Comparison of ENCODE assay signal across 8 mouse cellular contexts in the genomic region with DNA sequence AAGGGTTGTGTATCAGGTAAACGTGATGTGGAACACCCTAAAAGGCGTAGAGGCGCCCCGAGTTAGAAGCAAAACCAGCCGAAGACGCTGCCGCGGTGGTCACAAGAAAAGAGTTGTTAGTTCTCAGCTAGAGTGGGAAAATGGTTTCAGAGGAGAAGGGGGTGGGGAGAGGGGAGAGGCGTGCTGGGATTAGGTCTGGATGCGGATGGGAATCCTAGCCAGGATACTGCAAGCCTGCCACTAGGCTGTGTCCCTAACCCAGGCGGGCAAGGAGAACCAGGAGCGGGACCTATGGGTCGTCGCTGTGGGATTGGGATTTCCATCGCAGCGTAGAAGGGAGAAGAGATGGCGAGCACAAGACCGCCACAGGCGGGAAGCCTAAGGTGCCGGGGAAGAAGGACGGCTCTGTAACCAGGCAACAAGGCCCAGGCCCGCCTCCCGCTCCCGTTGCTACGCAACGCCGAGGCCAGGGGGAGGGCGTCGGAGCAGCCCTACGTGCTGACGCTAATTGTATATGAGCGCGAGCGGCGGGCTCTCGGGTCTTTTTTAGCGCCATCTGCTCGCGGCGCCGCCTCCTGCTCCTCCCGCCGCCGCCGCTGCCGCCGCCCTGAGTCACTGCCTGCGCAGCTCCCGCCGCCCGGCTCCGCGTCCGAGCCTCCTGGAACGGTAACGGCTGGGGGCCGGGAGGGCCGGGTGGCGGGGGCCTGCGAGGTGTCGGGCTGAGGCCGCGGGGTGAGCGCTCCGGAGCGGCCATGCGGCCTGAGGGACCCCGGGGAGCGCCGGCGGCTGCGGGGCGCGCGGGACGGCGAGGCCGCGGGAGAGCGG. TPM values are rescaled to one million over a fixed set of nuclear protein-coding genes. Genes with fewer than 3 reads are reported as not detected.
DNase-seq lines count a peak whose midpoint lies in the region; ATAC-seq and TF ChIP-seq lines count a peak whose summit lies in the region.

Gene Nap1l1, plus strand, starts transcription at position 538 of the 825 bp plus-strand sequence.

- peak; percentile 100 for DNase-seq in MN1 (ENCODE audit: low spot score)
- peak; percentile 97 for DNase-seq in cerebellum, adult 9-10 months
- DNase-seq in hindbrain, embryonic 10.5 days (ENCODE audit: low spot score) = peak; percentile 99
- peak; percentile 98 for DNase-seq in layer of hippocampus, adult 9-11 months
- peak; percentile 98 for DNase-seq in lung, postnatal 0 days (ENCODE audit: low spot score)
- peak; percentile 96 for DNase-seq in ovary, postnatal 14 days (ENCODE audit: low spot score)
- DNase-seq in thymus, postnatal 14 days = peak; percentile 99

- peak within 1 kb of the TSS; percentile 87 for H3K9ac ChIP-seq in lung, postnatal 0 days (replicated peaks; ENCODE audit: low read depth)

- peak within 1 kb of the TSS; percentile 96 for H3K4me3 ChIP-seq in hindbrain, embryonic 10.5 days
- H3K4me3 ChIP-seq in lung, postnatal 0 days (ENCODE audit: low read depth, low read length) = peak within 1 kb of the TSS; percentile 78

- under 1% methylated on average over 80 of the region's 80 CpGs for whole genome bisulfite sequencing in hindbrain, embryonic 10.5 days
- WGBS in lung, postnatal 0 days = 1% methylated on average over 67 of the region's 80 CpGs

- ATAC-seq in frontal cortex, adult (ENCODE audit: low TSS enrichment) = peak; percentile 95
- peak; percentile 100 for ATAC-seq in lung, postnatal 0 days

- H3K27me3 ChIP-seq in hindbrain, embryonic 10.5 days (ENCODE audit: insufficient read depth, poor library complexity, severe bottlenecking) = no peaks in the 10 kb centered on the region
- no peaks in the 10 kb centered on the region for H3K27me3 ChIP-seq in lung, postnatal 0 days (replicated peaks; ENCODE audit: insufficient read depth, low read length)

- H3K9me3 ChIP-seq in hindbrain, embryonic 10.5 days = no peaks in the 10 kb centered on the region
- no peaks in the 10 kb centered on the region for H3K9me3 ChIP-seq in lung, postnatal 0 days (ENCODE audit: low read length)

- H3K4me2 ChIP-seq in lung, postnatal 0 days (replicated peaks; ENCODE audit: low read depth, low read length) = peak within 1 kb of the TSS; percentile 93

- no peak for TF ChIP-seq EP300 in lung, postnatal 0 days (IDR thresholded peaks at IDR 0.05)

- peaks cover 21% of the 10 kb centered on the region for H3K36me3 ChIP-seq in hindbrain, embryonic 10.5 days
- H3K36me3 ChIP-seq in lung, postnatal 0 days (ENCODE audit: insufficient read depth, low read length) = no peaks in the 10 kb centered on the region

- TF ChIP-seq CTCF in lung, postnatal 0 days (IDR thresholded peaks at IDR 0.05) = peak; percentile 15; the same call in 1 of the 2 replicates

- H3K4me1 ChIP-seq in hindbrain, embryonic 10.5 days (replicated peaks) = peaks cover 41% of the 10 kb centered on the region
- peaks cover 5% of the 10 kb centered on the region; the same call in 1 of the 2 replicates for H3K4me1 ChIP-seq in lung, postnatal 0 days (ENCODE audit: insufficient read depth, low read depth, low read length)

- peak within 1 kb of the TSS; percentile 99 for H3K27ac ChIP-seq in hindbrain, embryonic 10.5 days
- H3K27ac ChIP-seq in lung, postnatal 0 days (ENCODE audit: low read length) = peak within 1 kb of the TSS; percentile 88

RNA-seq across cellular contexts. Expression of gene Nap1l1, which starts in this region (rescaled TPM):
- 256 and 361 TPM in 2 replicates for polyA plus RNA-seq in hindbrain, embryonic 10.5 days (2016; fragmentation: Nextera tagmentation; extraction: Ambion mirVana)
- polyA plus RNA-seq in lung, postnatal 0 days (2015; fragmentation: Nextera tagmentation; extraction: Ambion mirVana) = 127 and 133 TPM in 2 replicates

Comparison
In these comparisons a context has a peak if more than half of its experiments do, and no peak if none do; other contexts are left out.
1. Peak in every context shown above with its lines: DNase-seq, ATAC-seq, H3K4me3 ChIP-seq and H3K27ac ChIP-seq.